Mouse (Mus musculus) embryonic fibroblast, embryonic 13.5 days (primary cell): Measurements from ENCODE around the gene Map3k4. TPM values are rescaled to one million over a fixed set of nuclear protein-coding genes. Genes with fewer than 3 reads are reported as not detected.
A peak's percentile ranks its signal among the peaks of the same experiment; 100 is the strongest.

Experiments
- H3K27ac ChIP-seq: 2 replicates; pipeline ENCODE4 v1.5.1; 2012; ENCODE audit warnings: low read length, control low read depth, inconsistent platforms; ENCODE audit not compliant: insufficient read depth
- H3K4me1 ChIP-seq: 2 replicates; pipeline ENCODE4 v1.6.1; 2011; ENCODE audit warnings: low read length; ENCODE audit not compliant: control insufficient read depth, insufficient read depth
- H3K4me3 ChIP-seq: 2 replicates; pipeline ENCODE4 v1.5.1; 2011; ENCODE audit warnings: mild to moderate bottlenecking, control low read depth, low read length; ENCODE audit not compliant: insufficient read depth
- CTCF ChIP-seq: IDR thresholded peaks from 2 replicates; pipeline ENCODE4 v1.5.1; 2011; ENCODE audit warnings: mild to moderate bottlenecking, control low read depth, low read length, moderate library complexity, borderline replicate concordance; ENCODE audit not compliant: insufficient read depth
- POLR2A ChIP-seq: IDR thresholded peaks from 2 replicates; pipeline ENCODE4 v1.6.1; 2011; ENCODE audit warnings: low read depth, mild to moderate bottlenecking, control low read depth, low read length, moderate library complexity
- polyA plus RNA-seq: library from polyadenylated mRNA; stranded (reverse); fragments of >200 nt; gene quantifications from 2 replicates; pipeline ENCODE4 v1.2.4, GENCODE M21; 2011; ENCODE audit warnings: low read depth; ENCODE audit not compliant: missing spikeins, insufficient read length

Gene Map3k4
- polyA plus RNA-seq, 1 experiment: 14.8 TPM

DNA sequence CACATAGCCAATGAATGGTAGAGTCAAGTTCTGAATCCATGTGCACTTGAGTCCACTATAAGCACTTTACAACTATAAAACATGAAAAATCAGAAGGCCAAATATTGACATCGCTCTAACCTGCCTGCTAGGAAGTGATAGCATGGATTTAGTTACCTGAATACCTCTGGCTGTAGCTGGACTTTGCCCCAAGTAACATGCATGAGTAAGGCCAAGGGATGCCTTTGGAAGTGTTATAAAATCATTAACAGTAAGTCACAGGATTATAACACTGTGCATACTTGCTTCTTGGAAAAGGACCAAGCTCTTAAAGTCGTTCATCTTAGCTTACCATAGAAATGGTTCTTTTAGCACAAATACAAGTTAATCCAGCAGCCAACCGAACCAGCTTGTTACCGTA lies 18.6 kb upstream of the Map3k4 start:
- no peak overlapping the region for H3K4me3 ChIP-seq
- H3K27ac ChIP-seq: no peak overlapping the region
- TF ChIP-seq POLR2A (no peak), CTCF (no peak)
- no peaks in the 10 kb centered on the region for H3K4me1 ChIP-seq

DNA sequence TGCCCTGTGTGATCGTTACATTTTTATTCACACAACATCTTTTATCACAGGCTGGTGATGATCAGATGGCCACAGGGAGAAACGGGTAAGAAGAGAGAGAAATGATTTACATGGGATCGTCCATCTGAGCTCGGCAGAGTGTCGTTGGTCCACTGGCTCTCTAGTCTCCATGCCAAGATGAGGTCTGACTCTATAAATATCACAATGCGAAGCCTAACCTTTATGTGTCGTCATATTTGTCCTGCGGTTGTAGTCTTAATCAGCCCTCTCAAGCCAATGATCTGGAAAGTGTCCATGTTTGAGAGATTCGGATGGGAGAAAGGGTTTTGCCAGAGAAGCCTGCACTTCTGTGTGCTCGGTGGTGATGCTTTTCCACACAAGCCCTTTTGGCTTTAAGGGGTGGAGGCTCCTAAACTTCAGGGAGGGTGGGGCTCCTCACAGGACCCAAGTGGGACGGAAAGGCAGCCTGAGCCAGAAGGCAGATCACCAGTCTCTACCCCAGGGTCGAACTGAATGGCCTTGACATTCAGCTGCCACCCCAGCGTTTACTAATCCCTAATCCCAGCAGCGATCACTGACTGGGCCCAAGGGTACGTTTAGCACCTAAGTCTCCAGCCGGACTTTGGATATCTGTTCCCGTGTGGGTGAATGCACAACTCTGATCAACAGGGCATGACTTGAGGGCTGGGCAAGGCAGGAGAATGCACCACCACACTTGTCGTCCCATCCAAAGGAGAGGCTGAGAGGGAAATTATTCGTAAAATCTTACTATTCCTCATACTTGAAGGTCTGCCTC lies 17.7 kb upstream of the Map3k4 start:
- TF ChIP-seq POLR2A (no peak), CTCF (no peak)
- no peak overlapping the region for H3K4me3 ChIP-seq
- no peaks in the 10 kb centered on the region for H3K4me1 ChIP-seq
- no peak overlapping the region for H3K27ac ChIP-seq

DNA sequence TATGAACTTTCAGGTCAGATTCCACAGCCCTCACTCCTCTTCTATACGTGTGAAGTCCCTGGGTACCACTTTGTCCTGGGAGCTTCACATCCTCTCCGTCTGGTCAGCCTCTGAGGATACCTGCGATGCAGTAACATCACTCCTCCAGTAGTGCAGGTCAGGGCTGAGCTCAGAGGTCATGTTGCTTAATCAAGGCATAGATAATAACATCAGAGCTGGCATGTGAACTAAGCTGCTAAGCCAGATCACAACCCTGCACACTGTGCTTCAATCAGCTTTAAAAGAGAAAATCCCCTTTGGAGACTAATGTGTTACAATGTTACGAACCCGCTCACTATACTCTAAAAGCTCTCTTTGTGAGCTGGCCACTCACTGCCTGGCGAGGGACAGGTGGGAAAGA lies 16.5 kb upstream of the Map3k4 start:
- TF ChIP-seq POLR2A (no peak), CTCF (no peak)
- no peak overlapping the region for H3K27ac ChIP-seq

DNA sequence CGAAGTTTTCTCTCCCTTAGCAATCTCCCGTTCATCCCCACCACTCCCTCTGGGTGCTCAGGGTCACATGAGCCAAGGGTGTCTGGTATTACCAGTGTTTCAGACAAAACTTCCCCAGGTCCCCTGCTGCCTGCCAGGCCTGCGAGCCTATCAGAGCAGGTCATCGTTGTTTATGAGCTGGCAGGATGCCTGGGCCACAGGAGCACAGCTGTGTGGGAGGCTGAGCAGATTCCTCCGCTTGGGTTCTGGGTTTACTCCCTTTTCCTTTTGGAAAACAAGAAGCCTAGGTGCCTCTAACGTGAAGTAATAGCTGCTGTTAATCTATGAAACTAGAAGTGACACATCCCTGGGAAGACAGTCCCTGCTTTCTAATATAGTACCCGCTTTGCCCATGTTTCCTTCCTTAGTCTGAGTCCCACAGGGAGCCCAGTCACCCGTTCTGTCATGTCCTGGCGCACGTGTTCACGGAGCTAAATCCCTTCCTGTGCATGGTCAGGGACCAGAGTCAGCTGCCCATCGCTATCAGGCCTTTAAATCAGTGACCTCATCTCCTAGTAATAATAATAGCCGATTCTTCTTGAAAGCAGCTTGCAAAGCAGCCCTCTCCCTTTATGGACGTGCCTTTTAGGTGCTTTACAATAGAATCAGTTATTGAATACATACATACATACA lies 9.4 kb upstream of the Map3k4 start:
- Histone ChIP-seq H3K27ac (peak overlapping the region; percentile 58), H3K4me1 (peaks cover 17% of the 10 kb centered on the region), H3K4me3 (no peak overlapping the region)
- 0 out of 2 replicates have a peak, but pooled peaks have one; percentile 2 for TF ChIP-seq POLR2A
- TF ChIP-seq CTCF: no peak

More for the DNA sequence above, 16.5 kb upstream of the Map3k4 start:
- H3K4me3 ChIP-seq: no peak overlapping the region
- H3K4me1 ChIP-seq: no peaks in the 10 kb centered on the region

DNA sequence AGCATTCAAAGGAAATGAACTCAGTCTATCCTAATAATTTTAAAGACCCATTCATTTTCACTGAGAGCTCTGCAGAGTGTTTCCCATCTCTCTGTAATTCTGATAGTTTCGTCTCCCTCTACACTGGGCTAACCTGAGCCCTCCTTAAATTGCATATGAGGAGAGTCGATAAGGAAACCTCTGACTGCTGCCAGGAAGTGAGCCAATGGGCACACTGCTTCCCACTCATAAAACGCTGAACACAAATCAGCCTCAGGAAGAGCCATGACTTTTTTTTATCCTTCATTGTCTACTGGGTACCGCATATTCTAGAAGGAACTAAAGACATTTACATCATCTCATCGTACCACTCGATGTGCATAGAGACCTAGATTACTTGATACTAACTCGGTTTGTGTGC lies 1.2 kb upstream of the Map3k4 start:
- no peak overlapping the region for H3K4me3 ChIP-seq
- no peak overlapping the region for H3K27ac ChIP-seq
- no peak for TF ChIP-seq POLR2A
- TF ChIP-seq CTCF: no peak
- 0 out of 2 replicates have a peak, but pooled peaks cover 3% of the 10 kb centered on the region for H3K4me1 ChIP-seq

DNA sequence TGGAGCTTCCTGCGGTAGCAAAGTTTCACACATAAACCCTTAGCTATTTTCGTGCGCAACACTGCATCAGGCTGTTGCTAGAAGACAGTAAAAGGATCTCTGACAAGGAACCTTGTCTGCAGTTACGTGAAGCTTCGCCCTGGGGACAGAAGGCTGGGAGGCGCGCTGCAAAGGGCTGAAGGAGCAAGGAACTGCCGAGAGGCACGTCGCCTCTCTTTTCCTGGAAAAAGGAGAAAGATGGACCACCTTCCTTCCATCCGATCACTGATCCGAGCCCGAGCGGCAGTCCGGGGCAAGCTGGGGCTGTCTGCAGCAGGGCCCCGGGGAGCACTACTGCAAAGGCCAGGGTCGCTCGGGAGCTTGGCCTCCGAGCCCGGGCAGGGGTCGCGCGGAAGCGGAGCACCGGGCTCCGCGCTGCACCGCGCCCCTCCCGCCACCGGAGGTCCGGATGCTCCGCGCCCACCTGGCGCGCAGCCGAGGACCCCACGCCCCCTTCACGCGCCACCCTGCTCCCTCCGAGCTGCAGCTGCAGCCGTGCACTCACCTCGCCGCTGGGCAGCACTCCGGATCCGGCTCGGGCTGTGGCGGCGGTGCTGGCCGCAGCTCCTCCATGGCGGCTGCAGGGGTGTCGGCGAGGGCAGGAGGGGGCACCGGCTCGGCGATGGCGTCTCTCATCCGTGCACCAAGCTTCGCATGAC lies 493 bp downstream of the Map3k4 start:
- TF ChIP-seq POLR2A (no peak), CTCF (no peak)
- Histone ChIP-seq H3K4me1 (0 out of 2 replicates have a peak, but pooled peaks cover 3% of the 10 kb centered on the region), H3K4me3 (peak overlapping the region; percentile 74), H3K27ac (peak overlapping the region; percentile 73)

DNA sequence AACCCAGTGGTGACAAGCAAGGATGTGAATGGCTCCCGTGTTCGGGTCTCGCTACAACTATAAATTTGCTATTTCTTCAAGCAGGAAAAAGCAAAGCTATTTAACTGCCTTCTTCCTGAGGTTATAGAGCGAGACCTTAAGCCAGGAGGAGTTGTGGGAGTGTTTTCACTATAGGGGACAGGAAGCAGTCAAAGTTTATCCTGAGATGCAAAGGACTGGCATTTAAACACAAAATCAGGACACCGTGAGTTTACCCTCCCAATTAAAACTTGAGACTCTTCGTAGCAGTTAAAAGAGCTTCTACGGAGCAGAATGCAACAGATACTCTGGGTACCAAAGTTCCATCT lies 1.0 kb downstream of the Map3k4 start:
- TF ChIP-seq CTCF: no peak
- no peak for TF ChIP-seq POLR2A
- 0 out of 2 replicates have a peak, but pooled peaks cover 3% of the 10 kb centered on the region for H3K4me1 ChIP-seq
- H3K4me3 ChIP-seq: peak overlapping the region; percentile 74
- H3K27ac ChIP-seq: peak overlapping the region; percentile 14; the same call in 1 of the 2 replicates

DNA sequence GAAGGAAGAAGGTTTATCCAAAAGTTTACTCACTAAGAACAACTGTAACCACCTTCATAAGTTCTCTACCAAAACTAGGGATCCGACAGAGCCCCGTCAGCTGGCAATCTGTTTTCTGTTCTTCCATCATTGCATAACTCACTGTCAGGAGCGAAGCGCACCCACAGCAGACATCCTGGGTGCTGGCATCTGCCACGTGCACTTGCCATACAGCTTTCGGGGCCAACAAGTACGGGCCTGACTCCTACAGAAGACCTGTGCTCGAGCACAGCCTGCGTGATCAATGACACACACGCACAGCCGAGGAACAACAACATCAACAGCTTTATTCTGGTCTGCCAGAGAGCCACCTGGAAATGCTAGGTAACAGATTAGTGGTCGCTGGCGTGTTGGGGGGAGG lies 2.3 kb downstream of the Map3k4 start:
- Histone ChIP-seq H3K4me1 (0 out of 2 replicates have a peak, but pooled peaks cover 3% of the 10 kb centered on the region), H3K4me3 (no peak overlapping the region), H3K27ac (no peak overlapping the region)
- TF ChIP-seq POLR2A (no peak), CTCF (no peak)

DNA sequence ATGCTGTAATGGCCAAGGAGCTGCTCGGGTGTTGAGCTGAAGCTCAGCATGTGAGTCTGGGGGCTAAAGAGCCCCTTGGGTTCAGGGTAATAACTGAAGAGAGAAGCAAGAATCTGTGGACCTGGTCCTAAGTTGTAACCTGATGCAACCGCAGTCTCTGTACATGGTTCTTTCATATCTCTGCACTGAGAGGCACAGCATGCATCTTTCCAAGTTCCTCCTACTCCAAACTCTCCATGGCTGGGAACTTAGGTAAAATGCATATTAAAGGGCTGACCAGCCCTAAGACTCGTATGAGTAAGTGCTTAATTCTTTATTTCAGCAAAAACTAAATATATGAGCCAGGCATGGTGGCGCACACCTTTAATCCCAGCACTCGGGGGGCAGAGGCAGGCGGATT lies 6.3 kb downstream of the Map3k4 start:
- TF ChIP-seq CTCF (no peak), POLR2A (no peak)
- H3K27ac ChIP-seq: no peak overlapping the region
- H3K4me3 ChIP-seq: no peak overlapping the region
- 0 out of 2 replicates have a peak, but pooled peaks cover 3% of the 10 kb centered on the region for H3K4me1 ChIP-seq

DNA sequence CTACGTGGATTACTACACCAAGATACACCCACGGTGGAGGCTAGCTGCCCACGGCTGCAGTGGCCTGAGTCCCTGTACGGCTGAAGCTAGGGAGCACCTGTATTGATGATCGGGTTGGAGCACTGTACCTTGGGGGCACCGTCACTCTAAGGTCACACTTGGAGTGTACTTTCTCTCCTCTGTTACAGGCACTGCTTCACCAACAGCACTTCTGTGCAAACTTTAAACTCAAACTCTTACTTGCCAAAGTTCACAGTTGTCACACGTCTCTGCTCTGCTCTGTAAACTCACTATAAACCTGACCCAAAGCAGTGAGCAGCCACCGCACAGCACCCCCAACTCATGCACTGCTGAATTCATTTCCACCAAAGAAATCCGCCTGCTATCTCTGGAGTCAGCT lies 9.1 kb downstream of the Map3k4 start:
- Histone ChIP-seq H3K27ac (no peak overlapping the region), H3K4me1 (no peaks in the 10 kb centered on the region), H3K4me3 (no peak overlapping the region)
- TF ChIP-seq POLR2A: no peak
- TF ChIP-seq CTCF: no peak
